Mouse (Mus musculus) right cerebral cortex, postnatal 36 days (tissue): ENCODE measurements around the gene Flt1.
A peak's percentile ranks its signal among the peaks of the same experiment; 100 is the strongest.

Experiments used
- DNase-seq, 2 experiments: peaks; one replicate each; pipeline ENCODE4 v3.0.0; 2022; ENCODE audit warnings: low spot score in 2 of 2, mixed read lengths in 1 of 2

Gene Flt1

GRCm38 (mm10) chr5:147724945-147725830, 623 bp downstream of the Flt1 start:
- no peak for DNase-seq

- no peak for DNase-seq
Measured at GRCm38 (mm10) chr5:147724391-147724790, 1.4 kb downstream of the Flt1 start.

- no peak for DNase-seq
Measured at GRCm38 (mm10) chr5:147723811-147724210, 2.0 kb downstream of the Flt1 start.

GRCm38 (mm10) chr5:147721438-147721837, 4.4 kb downstream of the Flt1 start:
- DNase-seq, result no peak

- no peak for DNase-seq
Measured at GRCm38 (mm10) chr5:147718335-147718734, 7.5 kb downstream of the Flt1 start.

- DNase-seq, result no peak
Measured at GRCm38 (mm10) chr5:147716697-147717217, 9.1 kb downstream of the Flt1 start.

GRCm38 (mm10) chr5:147716276-147716675, 9.5 kb downstream of the Flt1 start:
- peak in 1 of 2 experiments; percentile 28 for DNase-seq

- DNase-seq, result no peak
Measured at GRCm38 (mm10) chr5:147715391-147715790, 10.4 kb downstream of the Flt1 start.

- DNase-seq, result no peak
Measured at GRCm38 (mm10) chr5:147708500-147708899, 17.3 kb downstream of the Flt1 start.

- DNase-seq, result peak in 1 of 2 experiments; percentile 14
Measured at GRCm38 (mm10) chr5:147707479-147707878, 18.3 kb downstream of the Flt1 start.

GRCm38 (mm10) chr5:147704890-147705289, 20.9 kb downstream of the Flt1 start:
- DNase-seq, result no peak

- DNase-seq, result no peak
Measured at GRCm38 (mm10) chr5:147702423-147702822, 23.4 kb downstream of the Flt1 start.

- DNase-seq, result no peak
Measured at GRCm38 (mm10) chr5:147701024-147701423, 24.8 kb downstream of the Flt1 start.

GRCm38 (mm10) chr5:147698044-147698443, 27.8 kb downstream of the Flt1 start:
- DNase-seq, result no peak

GRCm38 (mm10) chr5:147697165-147697564, 28.6 kb downstream of the Flt1 start:
- no peak for DNase-seq

GRCm38 (mm10) chr5:147692622-147693021, 33.2 kb downstream of the Flt1 start:
- DNase-seq, result no peak

GRCm38 (mm10) chr5:147683707-147684323, 42.0 kb downstream of the Flt1 start:
- no peak for DNase-seq

GRCm38 (mm10) chr5:147681224-147681623, 44.6 kb downstream of the Flt1 start:
- no peak for DNase-seq

GRCm38 (mm10) chr5:147680711-147681110, 45.1 kb downstream of the Flt1 start:
- no peak for DNase-seq

GRCm38 (mm10) chr5:147679316-147679715, 46.5 kb downstream of the Flt1 start:
- no peak for DNase-seq

GRCm38 (mm10) chr5:147675791-147676190, 50.0 kb downstream of the Flt1 start:
- DNase-seq, result no peak

- DNase-seq, result peak; percentile 12 to 17
Measured at GRCm38 (mm10) chr5:147671765-147672424, 53.9 kb downstream of the Flt1 start.
